Mouse (Mus musculus) intestine, embryonic 15.5 days (tissue): ENCODE data around the gene Tnfsf4. TPM values are rescaled to one million over a fixed set of nuclear protein-coding genes. Genes with fewer than 3 reads are reported as not detected.
A peak's percentile ranks its signal among the peaks of the same experiment; 100 is the strongest.

Experiments
- ATAC-seq: fragments of 200-750 bp; cut with Nextera tagmentation; 2 replicates; pipeline ENCODE4 v1.8.0; 2017; ENCODE audit warnings: moderate TSS enrichment, moderate library complexity
- H3K27ac ChIP-seq: fragments of 300-500 bp; sonication (generic); 2 replicates; pipeline ENCODE4 v1.5.1; 2015; ENCODE audit warnings: mild to moderate bottlenecking, inconsistent platforms
- H3K27me3 ChIP-seq: fragments of 300-500 bp; sonication (generic); replicated peaks from 2 replicates; pipeline ENCODE4 v1.6.1; 2015; ENCODE audit warnings: inconsistent platforms
- H3K36me3 ChIP-seq: fragments of 300-500 bp; sonication (generic); 2 replicates; pipeline ENCODE4 v1.6.1; 2015; ENCODE audit warnings: inconsistent platforms
- H3K4me1 ChIP-seq: fragments of 300-500 bp; sonication (generic); replicated peaks from 2 replicates; pipeline ENCODE4 v1.6.1; 2015; ENCODE audit warnings: inconsistent platforms
- H3K4me2 ChIP-seq: fragments of 300-500 bp; sonication (generic); replicated peaks from 2 replicates; pipeline ENCODE4 v1.6.1; 2015; ENCODE audit warnings: mild to moderate bottlenecking, inconsistent platforms
- H3K4me3 ChIP-seq: fragments of 300-500 bp; sonication (generic); replicated peaks from 2 replicates; pipeline ENCODE4 v1.5.1; 2015; ENCODE audit warnings: inconsistent platforms
- H3K9ac ChIP-seq: fragments of 300-500 bp; sonication (generic); 2 replicates; pipeline ENCODE4 v1.6.1; 2015; ENCODE audit warnings: inconsistent platforms
- H3K9me3 ChIP-seq: fragments of 300-500 bp; sonication (generic); 2 replicates; pipeline ENCODE4 v1.6.1; 2016; ENCODE audit warnings: inconsistent platforms
- WGBS: fragments of 180-500 bp; shearing (Covaris S2); methylation state at CpG from one replicate; pipeline ENCODE4 v1.1.7; 2015; 5-methylcytosine and 5-hydroxymethylcytosine counted together
- polyA plus RNA-seq: library from polyadenylated mRNA; unstranded; fragments of >200 nt; fragmentation: Nextera tagmentation; extraction: Ambion mirVana; gene quantifications from 2 replicates; pipeline ENCODE4 v1.2.1, GENCODE M21; 2015

The Tnfsf4 gene
- polyA plus RNA-seq, 1 experiment from 2014 or later, result not detected

- 72% methylated on average over 2 of the region's 2 CpGs for WGBS
These were observed 7.9 kb downstream of the Tnfsf4 start for GRCm38 (mm10) chr1:161403061-161403460.

DNA sequence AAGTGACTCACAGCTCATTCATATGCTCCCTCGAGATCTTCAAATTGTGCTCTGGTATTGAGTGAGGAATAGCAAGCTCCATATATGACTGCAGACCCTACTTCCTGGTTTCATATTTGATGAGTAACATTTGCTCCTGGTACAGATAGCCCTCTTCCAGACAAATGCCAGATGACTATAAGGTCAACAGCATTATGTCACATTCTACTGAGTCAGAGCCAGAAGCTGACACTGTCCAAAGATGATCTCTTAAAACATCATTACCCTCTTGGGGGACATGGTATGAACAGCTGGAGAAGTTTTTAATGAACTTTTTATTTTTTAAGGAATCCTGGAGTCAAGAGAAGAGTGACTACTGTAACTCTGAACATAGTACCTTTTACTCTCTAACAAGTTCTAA is 11.3 kb downstream of the Tnfsf4 start:
- ATAC-seq, result no peak
- no peak overlapping the region for H3K4me3 ChIP-seq
- H3K9me3 ChIP-seq, result no peaks in the 10 kb centered on the region
- H3K4me1 ChIP-seq, result no peaks in the 10 kb centered on the region
- H3K27me3 ChIP-seq, result no peaks in the 10 kb centered on the region
- 61% methylated on average over 1 of the region's 1 CpGs for WGBS
- H3K36me3 ChIP-seq, result no peaks in the 10 kb centered on the region
- H3K4me2 ChIP-seq, result no peak overlapping the region
- H3K9ac ChIP-seq, result no peak overlapping the region
- H3K27ac ChIP-seq, result no peak overlapping the region

More at GRCm38 (mm10) chr1:161403061-161403460, 7.9 kb downstream of the Tnfsf4 start:
- H3K9me3 ChIP-seq, result no peaks in the 10 kb centered on the region
- no peaks in the 10 kb centered on the region for H3K4me1 ChIP-seq
- H3K4me3 ChIP-seq, result no peak overlapping the region
- H3K9ac ChIP-seq, result no peak overlapping the region
- no peak overlapping the region for H3K4me2 ChIP-seq
- H3K27ac ChIP-seq, result no peak overlapping the region
- ATAC-seq, result no peak
- H3K27me3 ChIP-seq, result no peaks in the 10 kb centered on the region
- no peaks in the 10 kb centered on the region for H3K36me3 ChIP-seq

DNA sequence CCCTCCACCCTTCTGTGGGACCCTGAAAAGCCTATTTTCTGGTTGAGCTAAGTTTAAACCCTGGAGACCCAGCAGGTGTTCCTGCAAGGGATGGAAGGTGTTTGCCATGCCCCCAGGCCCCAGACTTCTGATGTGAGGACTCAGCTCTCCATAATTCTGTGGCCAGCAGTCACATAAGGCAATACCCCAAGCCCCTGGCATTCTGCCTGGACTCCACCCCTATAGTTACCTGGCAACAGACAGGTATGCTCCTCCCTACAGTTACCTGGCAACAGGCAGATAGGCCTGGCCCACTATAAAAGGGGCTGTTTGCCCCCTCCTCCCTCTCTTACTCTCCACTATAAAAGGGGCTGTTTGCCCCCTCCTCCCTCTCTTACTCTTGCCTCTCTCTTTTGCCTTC is 24.7 kb downstream of the Tnfsf4 start:
- Histone ChIP-seq H3K9me3 (no peaks in the 10 kb centered on the region), H3K4me1 (no peaks in the 10 kb centered on the region), H3K27me3 (no peaks in the 10 kb centered on the region), H3K36me3 (no peaks in the 10 kb centered on the region), H3K4me3 (no peak overlapping the region), H3K27ac (no peak overlapping the region), H3K4me2 (no peak overlapping the region), H3K9ac (no peak overlapping the region)
- no peak for ATAC-seq

DNA sequence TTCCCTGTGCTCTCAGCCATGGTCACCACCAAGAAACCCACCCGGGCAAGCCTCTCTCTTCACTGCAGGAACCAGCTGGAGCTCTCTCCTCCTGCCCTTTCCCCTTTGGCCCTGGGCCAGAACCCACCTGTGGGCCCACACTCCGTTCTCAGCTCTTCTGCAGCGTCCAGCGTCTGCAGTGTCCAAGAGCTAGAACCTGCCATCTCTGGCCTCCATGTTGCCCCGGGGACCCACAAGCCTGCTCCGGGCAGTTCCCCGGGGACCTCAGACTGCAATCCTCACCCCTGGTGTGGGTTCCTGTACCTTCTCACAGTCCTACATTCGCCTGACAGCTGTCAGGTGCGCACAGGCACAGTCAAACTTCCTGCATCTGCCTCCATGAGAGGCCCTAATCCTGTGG is 25.4 kb downstream of the Tnfsf4 start:
- no peak overlapping the region for H3K4me2 ChIP-seq
- no peaks in the 10 kb centered on the region for H3K36me3 ChIP-seq
- WGBS, result 81% methylated on average over 9 of the region's 9 CpGs
- no peak overlapping the region for H3K27ac ChIP-seq
- H3K9ac ChIP-seq, result no peak overlapping the region
- ATAC-seq, result no peak
- H3K9me3 ChIP-seq, result no peaks in the 10 kb centered on the region
- no peaks in the 10 kb centered on the region for H3K4me1 ChIP-seq
- H3K27me3 ChIP-seq, result no peaks in the 10 kb centered on the region
- H3K4me3 ChIP-seq, result no peak overlapping the region

DNA sequence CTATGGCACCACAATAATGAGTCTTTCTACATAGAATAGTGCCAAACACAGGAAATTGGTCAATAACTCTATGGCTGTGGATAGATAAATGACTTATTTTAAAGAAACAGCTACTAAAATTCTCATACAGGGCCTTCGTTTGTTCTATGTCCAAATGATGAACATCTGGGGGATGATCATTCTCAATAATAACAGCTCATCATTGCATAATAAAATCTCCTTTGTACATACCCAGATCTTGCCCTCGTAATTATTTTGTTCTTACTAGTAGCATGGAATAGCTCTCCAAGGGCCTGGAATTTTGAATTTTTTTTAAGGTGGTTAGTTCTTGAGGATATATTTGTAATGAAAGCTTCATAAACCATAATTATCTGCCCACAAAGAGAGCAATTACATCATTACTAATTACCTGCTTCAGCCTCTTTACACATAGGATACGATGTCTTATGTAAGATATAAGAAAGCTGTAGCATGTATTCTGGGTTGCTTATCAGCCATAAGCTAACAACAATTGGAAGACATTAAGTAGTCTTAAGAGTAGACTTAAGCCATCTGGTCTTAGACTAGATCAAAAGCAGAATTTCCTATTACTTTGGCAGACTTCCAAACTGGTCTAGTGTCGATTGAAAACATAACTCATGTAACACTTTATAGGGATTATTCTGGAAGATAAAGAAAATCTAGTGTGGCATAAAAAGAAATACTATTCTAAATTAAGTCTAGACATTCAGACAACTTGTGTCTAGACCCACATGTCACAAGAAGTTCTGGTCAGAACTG is 31.3 kb downstream of the Tnfsf4 start:
- Histone ChIP-seq H3K4me1 (no peaks in the 10 kb centered on the region), H3K27me3 (no peaks in the 10 kb centered on the region), H3K4me2 (no peak overlapping the region), H3K9me3 (no peaks in the 10 kb centered on the region), H3K36me3 (no peaks in the 10 kb centered on the region), H3K4me3 (no peak overlapping the region), H3K27ac (no peak overlapping the region), H3K9ac (no peak overlapping the region)
- no peak for ATAC-seq
- WGBS, result 63% methylated on average over 4 of the region's 4 CpGs

DNA sequence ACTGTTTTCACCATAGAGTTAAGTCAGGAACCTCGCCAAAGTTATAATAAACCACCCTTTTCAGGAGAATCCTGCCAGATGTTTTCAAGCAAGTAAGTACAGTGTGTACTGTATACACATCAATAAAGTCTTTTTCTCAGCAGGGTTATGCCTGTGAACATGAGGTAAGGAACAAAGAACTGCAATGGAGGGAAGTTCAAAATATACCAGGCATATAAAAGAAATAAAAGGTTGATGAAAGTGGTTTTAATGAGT is 31.8 kb downstream of the Tnfsf4 start:
- no peaks in the 10 kb centered on the region for H3K9me3 ChIP-seq
- no peak overlapping the region for H3K27ac ChIP-seq
- no peak overlapping the region for H3K4me2 ChIP-seq
- no peaks in the 10 kb centered on the region for H3K27me3 ChIP-seq
- 63% methylated on average over 1 of the region's 1 CpGs for WGBS
- ATAC-seq, result no peak
- H3K4me1 ChIP-seq, result no peaks in the 10 kb centered on the region
- H3K4me3 ChIP-seq, result no peak overlapping the region
- H3K9ac ChIP-seq, result no peak overlapping the region
- H3K36me3 ChIP-seq, result no peaks in the 10 kb centered on the region

DNA sequence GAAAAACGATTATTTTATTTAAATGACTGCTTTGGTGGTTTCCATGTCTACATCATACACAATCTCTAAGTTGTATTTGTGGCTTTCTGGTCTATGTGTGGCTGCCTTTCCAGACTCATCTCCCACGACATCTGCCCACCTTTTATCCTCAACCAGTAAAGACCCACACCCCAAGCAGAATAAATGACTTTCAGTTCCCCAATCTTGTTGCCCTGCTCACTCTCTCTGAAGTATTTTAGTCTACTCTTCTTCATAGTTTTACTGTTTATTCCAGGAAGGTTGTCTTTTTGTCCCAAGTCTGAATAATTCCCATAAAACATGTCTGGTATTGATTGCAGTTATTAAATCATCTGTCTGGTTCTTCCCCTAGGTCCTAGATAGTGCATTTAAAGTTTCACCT is 40.6 kb downstream of the Tnfsf4 start:
- Histone ChIP-seq H3K4me3 (no peak overlapping the region), H3K4me1 (no peaks in the 10 kb centered on the region), H3K27me3 (no peaks in the 10 kb centered on the region), H3K9me3 (no peaks in the 10 kb centered on the region), H3K36me3 (no peaks in the 10 kb centered on the region), H3K27ac (no peak overlapping the region), H3K4me2 (no peak overlapping the region), H3K9ac (no peak overlapping the region)
- 72% methylated on average over 2 of the region's 2 CpGs for WGBS
- ATAC-seq, result no peak

DNA sequence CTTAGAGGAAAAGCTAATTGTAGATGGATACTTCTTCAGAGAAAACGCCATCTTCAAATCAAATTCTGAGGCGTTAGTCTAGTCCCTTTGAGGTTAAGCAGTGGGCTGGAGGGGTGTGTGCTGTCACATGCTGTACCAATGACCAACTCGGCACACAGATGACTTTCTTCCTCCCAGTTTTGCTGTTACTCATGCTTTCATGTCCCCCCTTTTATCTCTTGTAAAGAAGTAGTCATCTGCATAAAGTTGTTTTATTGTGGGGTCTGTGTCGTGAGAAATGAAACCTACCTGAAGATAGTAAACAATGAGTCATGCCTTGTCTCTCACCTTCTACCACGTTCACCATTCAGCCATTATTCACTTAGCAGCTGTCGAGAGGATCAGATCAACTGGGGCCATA is 41.3 kb downstream of the Tnfsf4 start:
- 77% methylated on average over 6 of the region's 6 CpGs for WGBS
- Histone ChIP-seq H3K4me1 (no peaks in the 10 kb centered on the region), H3K4me2 (no peak overlapping the region), H3K9me3 (no peaks in the 10 kb centered on the region), H3K4me3 (no peak overlapping the region), H3K9ac (no peak overlapping the region), H3K27me3 (no peaks in the 10 kb centered on the region), H3K36me3 (no peaks in the 10 kb centered on the region), H3K27ac (no peak overlapping the region)
- ATAC-seq, result no peak

- no peak overlapping the region for H3K4me2 ChIP-seq
- no peaks in the 10 kb centered on the region for H3K27me3 ChIP-seq
- H3K4me1 ChIP-seq, result no peaks in the 10 kb centered on the region
- no peaks in the 10 kb centered on the region for H3K9me3 ChIP-seq
- 49% methylated on average over 7 of the region's 7 CpGs for WGBS
- H3K36me3 ChIP-seq, result no peaks in the 10 kb centered on the region
- ATAC-seq, result peak; percentile 86
- H3K4me3 ChIP-seq, result no peak overlapping the region
- no peak overlapping the region for H3K9ac ChIP-seq
- H3K27ac ChIP-seq, result no peak overlapping the region
These were observed 49.6 kb downstream of the Tnfsf4 start for GRCm38 (mm10) chr1:161444858-161445257.

GRCm38 (mm10) chr1:161451683-161452245 is 56.6 kb downstream of the Tnfsf4 start:
- Histone ChIP-seq H3K9ac (no peak overlapping the region), H3K36me3 (no peaks in the 10 kb centered on the region), H3K27ac (no peak overlapping the region), H3K27me3 (no peaks in the 10 kb centered on the region), H3K4me2 (no peak overlapping the region), H3K4me1 (no peaks in the 10 kb centered on the region), H3K9me3 (no peaks in the 10 kb centered on the region), H3K4me3 (no peak overlapping the region)
- ATAC-seq, result no peak
- WGBS, result 31% methylated on average over 3 of the region's 3 CpGs

GRCm38 (mm10) chr1:161452250-161452649 is 57.0 kb downstream of the Tnfsf4 start:
- H3K36me3 ChIP-seq, result no peaks in the 10 kb centered on the region
- H3K9me3 ChIP-seq, result no peaks in the 10 kb centered on the region
- H3K9ac ChIP-seq, result no peak overlapping the region
- no peak overlapping the region for H3K27ac ChIP-seq
- no peak overlapping the region for H3K4me2 ChIP-seq
- H3K27me3 ChIP-seq, result no peaks in the 10 kb centered on the region
- no peak for ATAC-seq
- H3K4me3 ChIP-seq, result no peak overlapping the region
- no peaks in the 10 kb centered on the region for H3K4me1 ChIP-seq
- WGBS, result 88% methylated on average over 1 of the region's 1 CpGs

GRCm38 (mm10) chr1:161463388-161464085 is 68.3 kb downstream of the Tnfsf4 start:
- WGBS, result 62% methylated on average over 2 of the region's 2 CpGs
- no peaks in the 10 kb centered on the region for H3K4me1 ChIP-seq
- H3K27me3 ChIP-seq, result no peaks in the 10 kb centered on the region
- ATAC-seq, result no peak
- H3K36me3 ChIP-seq, result no peaks in the 10 kb centered on the region
- H3K4me2 ChIP-seq, result no peak overlapping the region
- H3K9ac ChIP-seq, result no peak overlapping the region
- no peak overlapping the region for H3K4me3 ChIP-seq
- no peaks in the 10 kb centered on the region for H3K9me3 ChIP-seq
- no peak overlapping the region for H3K27ac ChIP-seq
